Mouse (Mus musculus) testis, postnatal 10 days (tissue): ENCODE data around the gene Ccdc34.

Experiments used
- DNase-seq: peaks from one replicate; pipeline ENCODE4 v3.0.0; 2021; ENCODE audit warnings: low spot score

The Ccdc34 gene

GRCm38 (mm10) chr2:109996411-109996810, 21.2 kb upstream of the Ccdc34 start:
- no peak for DNase-seq

- DNase-seq = no peak
Observed at GRCm38 (mm10) chr2:110004668-110005067, 12.9 kb upstream of the Ccdc34 start.

- no peak for DNase-seq
Observed at GRCm38 (mm10) chr2:110005164-110005563, 12.5 kb upstream of the Ccdc34 start.

- DNase-seq = no peak
Observed at GRCm38 (mm10) chr2:110005596-110006239, 11.9 kb upstream of the Ccdc34 start.

GRCm38 (mm10) chr2:110007423-110008267, 10.0 kb upstream of the Ccdc34 start:
- DNase-seq = no peak

- no peak for DNase-seq
Observed at GRCm38 (mm10) chr2:110009449-110009848, 8.2 kb upstream of the Ccdc34 start.

DNA sequence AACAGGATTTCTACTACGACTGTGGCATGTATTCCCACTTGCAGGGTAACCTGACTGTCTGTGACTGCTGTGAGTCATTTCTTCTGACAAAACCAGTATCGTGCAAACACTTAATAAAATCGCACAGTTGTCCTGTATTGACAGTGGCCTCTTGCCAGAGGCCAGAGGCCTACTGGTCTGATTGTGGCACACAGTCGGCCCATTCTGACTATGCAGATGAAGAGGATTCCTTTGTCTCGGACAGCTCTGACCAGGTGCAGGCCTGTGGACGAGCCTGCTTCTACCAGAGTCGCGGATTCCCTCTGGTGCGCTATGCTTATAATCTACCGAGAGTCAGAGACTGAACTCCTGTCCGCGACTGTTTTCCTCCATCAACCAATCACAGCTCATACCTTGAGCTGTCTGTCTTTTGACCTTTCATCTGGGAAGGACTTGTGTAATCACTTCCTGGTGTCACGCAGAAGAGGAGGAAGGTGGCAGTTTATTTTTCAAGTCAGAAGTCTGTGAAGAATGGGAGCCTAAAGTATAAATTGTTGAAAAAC, 5.4 kb upstream of the Ccdc34 start:
- no peak for DNase-seq

DNA sequence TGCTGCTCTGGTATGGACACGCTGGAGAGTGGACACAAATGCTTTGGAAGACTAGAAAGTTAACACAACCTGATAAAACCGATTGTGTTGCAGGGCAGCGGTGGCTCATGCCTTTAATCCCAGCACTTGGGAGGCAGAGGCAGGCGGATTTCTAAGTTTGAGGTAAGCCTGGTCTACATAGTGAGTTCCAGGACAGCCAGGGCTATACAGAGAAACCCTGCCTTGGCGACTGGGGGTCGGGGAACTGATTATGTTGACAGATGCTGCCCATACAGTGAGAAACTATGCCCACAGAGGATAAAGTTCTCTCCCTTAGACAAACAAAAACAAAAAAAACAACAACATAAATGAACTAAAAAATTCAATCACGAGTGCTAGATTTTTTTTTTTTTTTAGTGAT, 530 bp upstream of the Ccdc34 start:
- no peak for DNase-seq

DNA sequence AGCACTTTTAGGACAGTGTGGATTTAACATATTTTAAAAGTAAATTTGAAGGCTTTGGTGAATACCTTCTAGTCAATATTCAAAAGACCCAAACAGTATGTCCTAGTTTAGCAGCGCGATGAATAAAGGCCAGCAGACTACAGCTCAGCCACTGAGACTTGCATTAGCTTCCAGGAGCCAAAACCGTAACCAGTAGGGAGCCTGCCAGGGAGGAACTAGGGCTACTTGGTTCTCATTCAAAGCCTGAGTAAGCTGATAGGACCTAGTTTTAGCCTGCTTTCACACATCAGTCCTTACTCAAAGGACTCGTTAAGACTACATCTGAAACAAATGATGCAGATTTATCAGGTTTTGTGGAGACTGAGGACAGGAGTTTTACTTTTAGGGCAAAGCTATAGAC, 2.0 kb downstream of the Ccdc34 start:
- DNase-seq = no peak

DNA sequence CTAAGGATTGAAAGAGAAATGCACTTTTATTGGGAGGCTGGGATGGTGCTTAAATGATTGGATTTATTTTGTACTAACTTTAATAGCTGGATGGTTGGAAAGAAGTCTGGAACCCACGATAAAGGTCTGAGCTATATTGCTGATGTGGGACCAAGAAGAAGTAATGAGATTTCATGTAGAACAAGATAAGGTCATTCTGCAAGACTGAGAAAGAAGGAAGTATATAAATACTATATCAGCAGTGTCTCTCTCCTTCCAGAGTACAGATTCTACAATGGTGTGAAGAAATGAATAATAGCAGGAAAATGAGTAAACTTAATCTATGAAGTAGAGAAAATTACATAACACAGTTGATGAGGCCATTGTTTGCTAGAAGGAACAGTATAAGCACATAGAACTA, 2.8 kb downstream of the Ccdc34 start:
- DNase-seq = no peak

GRCm38 (mm10) chr2:110036265-110036664, 18.6 kb downstream of the Ccdc34 start:
- DNase-seq = no peak

- DNase-seq = no peak
Observed at GRCm38 (mm10) chr2:110036665-110037064, 19.0 kb downstream of the Ccdc34 start.

DNA sequence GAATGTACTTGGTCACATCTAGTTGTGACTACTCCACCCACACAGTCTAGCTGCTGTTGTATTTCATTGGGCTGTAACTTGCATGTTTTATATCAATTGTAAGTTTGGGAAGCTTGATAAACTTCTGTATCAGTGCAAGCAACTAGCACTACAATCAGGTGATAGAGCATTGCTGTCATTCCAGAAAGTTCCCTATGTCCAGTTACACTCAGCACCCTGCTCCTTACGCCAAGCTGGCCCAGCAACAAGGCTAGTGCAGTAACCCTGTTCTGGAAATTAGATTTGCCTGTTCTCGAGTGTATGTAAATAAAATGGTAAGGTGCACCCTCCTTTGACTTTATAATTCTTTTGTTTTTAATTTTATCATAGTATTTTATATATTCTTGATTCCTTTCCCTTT, 19.6 kb downstream of the Ccdc34 start:
- no peak for DNase-seq

DNA sequence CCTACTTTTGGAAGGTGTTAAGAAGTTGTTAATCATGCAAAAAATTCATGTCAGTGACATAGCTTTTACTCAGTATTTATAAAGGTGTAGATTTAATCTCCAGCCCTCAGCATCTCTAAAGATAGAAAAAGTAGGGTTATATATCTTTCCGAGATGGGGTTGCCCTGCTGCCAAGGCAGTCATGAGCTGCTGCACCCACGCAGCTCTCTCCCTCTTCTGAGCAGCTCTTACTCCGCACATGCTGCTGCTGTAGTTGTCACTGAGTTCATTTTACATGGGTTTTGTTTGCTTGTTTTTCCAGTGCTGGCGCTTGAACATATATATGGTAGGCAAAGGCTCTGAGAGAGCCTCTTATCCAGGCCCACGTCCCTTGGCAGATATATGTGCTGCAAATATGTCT, 20.7 kb downstream of the Ccdc34 start:
- no peak for DNase-seq

GRCm38 (mm10) chr2:110042861-110043760, 25.5 kb downstream of the Ccdc34 start:
- no peak for DNase-seq

- no peak for DNase-seq
Observed at GRCm38 (mm10) chr2:110058424-110058823, 40.8 kb downstream of the Ccdc34 start.

- no peak for DNase-seq
Observed at GRCm38 (mm10) chr2:110063131-110063530, 45.5 kb downstream of the Ccdc34 start.

DNA sequence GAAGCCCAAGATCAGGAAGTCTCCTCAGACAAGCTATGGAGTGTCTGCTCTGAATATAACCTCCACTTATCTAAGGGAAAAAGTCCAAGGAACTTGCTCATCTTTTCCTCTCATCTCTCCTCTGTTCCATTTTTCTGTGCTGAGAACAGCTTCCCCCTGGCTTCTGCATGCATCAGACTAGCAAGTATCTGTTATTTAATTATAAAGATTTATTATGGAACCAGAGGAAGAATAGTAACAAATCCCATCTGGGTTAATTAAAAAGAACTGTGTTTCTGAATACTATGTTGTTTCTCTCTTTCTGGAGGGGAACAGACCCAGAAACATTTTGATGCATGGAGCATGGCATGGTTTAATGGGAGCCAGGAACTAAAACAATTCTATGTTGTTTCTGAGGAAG, 51.3 kb downstream of the Ccdc34 start:
- DNase-seq = no peak

- DNase-seq = no peak
Observed at GRCm38 (mm10) chr2:110073023-110073422, 55.4 kb downstream of the Ccdc34 start.

DNA sequence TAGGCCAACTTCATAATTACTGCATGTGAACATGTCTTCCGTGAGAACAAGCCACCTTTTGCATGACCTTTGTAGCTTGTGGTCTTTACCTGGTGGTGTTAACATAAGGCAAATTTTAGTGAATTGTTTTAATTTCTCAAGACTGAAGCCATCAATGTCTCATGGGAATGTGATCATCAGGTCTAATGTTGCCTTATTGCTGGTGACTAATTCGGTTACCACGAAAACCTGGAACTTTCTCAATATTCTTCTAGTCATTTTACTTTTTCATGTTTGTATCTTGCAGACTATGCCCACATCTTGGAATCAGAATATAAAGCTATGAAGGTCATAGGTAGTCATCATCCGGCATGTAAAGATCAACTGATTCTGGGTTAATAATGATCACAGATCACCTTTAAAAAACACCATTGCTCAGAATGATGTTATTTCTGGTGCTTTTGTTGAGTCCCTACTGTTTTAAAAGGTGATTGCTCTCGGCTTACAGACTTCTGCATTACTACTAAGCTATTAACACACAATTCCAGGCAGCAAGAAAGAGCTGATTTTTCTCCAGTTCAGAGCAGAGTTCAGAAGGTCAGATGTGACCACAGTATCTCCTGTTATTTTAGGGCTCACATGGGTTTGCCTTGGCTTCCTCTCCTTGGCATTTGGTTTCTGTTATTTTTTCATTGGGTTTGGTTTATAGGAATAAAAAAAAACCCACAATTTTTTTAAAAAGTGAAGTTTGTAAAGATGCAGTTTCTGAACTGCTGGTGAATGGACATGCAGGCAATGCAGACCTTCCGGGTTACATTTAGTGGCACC, 57.2 kb downstream of the Ccdc34 start:
- DNase-seq = no peak

DNA sequence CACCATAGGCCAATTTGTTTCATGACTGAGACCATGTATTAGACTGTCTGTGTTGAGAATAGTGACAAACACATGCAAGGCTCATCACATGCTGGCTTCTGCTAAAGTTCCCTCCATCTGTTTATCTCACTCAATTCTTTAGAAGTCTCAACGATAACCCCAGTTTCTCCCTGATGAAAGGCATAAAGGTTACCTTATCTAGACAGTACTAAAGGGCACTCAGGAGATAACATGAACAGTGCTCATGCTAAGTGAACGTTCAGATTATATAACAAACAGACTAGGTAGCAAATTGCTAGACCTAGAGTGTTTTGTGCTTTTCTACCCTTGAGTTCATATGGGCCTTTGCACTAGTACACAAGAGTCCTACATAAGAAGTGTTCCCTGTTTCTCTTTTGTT, 59.6 kb downstream of the Ccdc34 start:
- no peak for DNase-seq
